Mouse (Mus musculus) hindbrain, embryonic 11.5 days (tissue): Measurements from ENCODE around the gene Gm20479. TPM values are rescaled to one million over a fixed set of nuclear protein-coding genes. Genes with fewer than 3 reads are reported as not detected.

Experiments
- ATAC-seq: fragments of 200-750 bp; cut with Nextera tagmentation; 2 replicates; pipeline ENCODE4 v1.8.0; 2017; ENCODE audit warnings: mild to moderate bottlenecking, moderate TSS enrichment, moderate library complexity; ENCODE audit not compliant: low FRiP score
- DNase-seq: peaks from one replicate; pipeline ENCODE4 v3.0.0-alpha.2; 2015; ENCODE audit warnings: low spot score
- H3K27ac ChIP-seq: fragments of 300-500 bp; sonication (generic); 2 replicates; pipeline ENCODE4 v1.5.1; 2014; ENCODE audit warnings: mild to moderate bottlenecking, low read depth, low read length
- H3K27me3 ChIP-seq: fragments of 300-500 bp; sonication (generic); 2 replicates; pipeline ENCODE4 v1.6.1; 2014; ENCODE audit warnings: mild to moderate bottlenecking, low read length, moderate library complexity, mixed read lengths; ENCODE audit not compliant: control insufficient read depth, insufficient read depth
- H3K36me3 ChIP-seq: fragments of 300-500 bp; sonication (generic); 2 replicates; pipeline ENCODE4 v1.6.1; 2014; ENCODE audit warnings: mild to moderate bottlenecking, low read length, moderate library complexity, mixed read lengths; ENCODE audit not compliant: control insufficient read depth, insufficient read depth
- H3K4me1 ChIP-seq: fragments of 300-500 bp; sonication (generic); replicated peaks from 2 replicates; pipeline ENCODE4 v1.6.1; 2014; ENCODE audit warnings: low read length, mixed read lengths; ENCODE audit not compliant: control insufficient read depth, insufficient read depth
- H3K4me2 ChIP-seq: fragments of 300-500 bp; sonication (generic); replicated peaks from 2 replicates; pipeline ENCODE4 v1.6.1; 2014; ENCODE audit warnings: mild to moderate bottlenecking, low read depth, low read length
- H3K4me3 ChIP-seq: fragments of 300-500 bp; sonication (generic); 2 replicates; pipeline ENCODE4 v1.5.1; 2014; ENCODE audit warnings: low read depth, low read length
- H3K9ac ChIP-seq: fragments of 300-500 bp; sonication (generic); 2 replicates; pipeline ENCODE4 v1.6.1; 2014; ENCODE audit warnings: low read depth, low read length
- H3K9me3 ChIP-seq: fragments of 300-500 bp; sonication (generic); 2 replicates; pipeline ENCODE4 v1.6.1; 2016; ENCODE audit warnings: low read length; ENCODE audit not compliant: control insufficient read depth
- WGBS: fragments of 180-500 bp; shearing (Covaris S2); extraction: QIAGEN DNeasy Blood & Tissue Kit; methylation state at CpG from one replicate; pipeline ENCODE4 v1.1.7; 2014; 5-methylcytosine and 5-hydroxymethylcytosine counted together
- polyA plus RNA-seq: library from polyadenylated mRNA; unstranded; fragments of >200 nt; fragmentation: Nextera tagmentation; extraction: Ambion mirVana; gene quantifications from 2 replicates; pipeline ENCODE4 v1.2.1, GENCODE M21; 2014

Gm20479 gene
- 0.33 and 0.57 TPM in 2 replicates for polyA plus RNA-seq

- Histone ChIP-seq H3K9ac (peak within 1 kb of the TSS; percentile 36), H3K27ac (no peak within 1 kb of the TSS), H3K4me1 (peaks cover 5% of the 10 kb centered on the region; the same call in 1 of the 2 replicates), H3K36me3 (no peaks in the 10 kb centered on the region), H3K4me3 (peak within 1 kb of the TSS; percentile 67), H3K9me3 (no peaks in the 10 kb centered on the region), H3K27me3 (peaks cover 15% of the 10 kb centered on the region), H3K4me2 (peak within 1 kb of the TSS; percentile 68)
- DNase-seq, result no peak
- no peak for ATAC-seq
- WGBS, result 6% methylated on average over 27 of the region's 27 CpGs
Observed at GRCm38 (mm10) chr7:27356861-27357594, at the start of gene Gm20479. Gene Gm20479, minus strand, starts transcription at chr7:27357419.

DNA sequence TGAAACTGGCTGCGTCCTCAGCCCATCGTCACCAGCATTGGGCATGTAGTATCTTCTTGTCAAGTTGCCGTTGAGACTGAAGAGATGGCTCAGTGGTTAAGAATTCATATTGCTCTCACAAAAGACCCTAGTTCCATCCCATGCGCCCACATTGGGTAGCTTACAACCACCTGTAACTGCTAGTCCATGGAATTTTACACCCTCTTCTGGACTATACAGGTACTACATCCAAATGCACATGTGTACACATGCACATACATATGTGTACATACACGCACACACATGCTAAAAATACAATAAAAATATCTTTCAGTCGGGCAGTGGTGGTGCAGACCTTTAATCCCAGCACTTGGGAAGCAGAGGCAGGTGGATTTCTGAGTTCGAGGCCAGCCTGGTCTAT is 49.3 kb upstream of the Gm20479 start:
- no peaks in the 10 kb centered on the region for H3K9me3 ChIP-seq
- no peak overlapping the region for H3K4me3 ChIP-seq
- no peak for ATAC-seq
- no peak overlapping the region for H3K9ac ChIP-seq
- peak; percentile 14 for DNase-seq
- no peak overlapping the region for H3K27ac ChIP-seq
- peaks cover 73% of the 10 kb centered on the region for H3K27me3 ChIP-seq
- H3K36me3 ChIP-seq, result no peaks in the 10 kb centered on the region
- WGBS, result 82% methylated on average over 7 of the region's 7 CpGs
- H3K4me2 ChIP-seq, result no peak overlapping the region
- H3K4me1 ChIP-seq, result peaks cover 3% of the 10 kb centered on the region

DNA sequence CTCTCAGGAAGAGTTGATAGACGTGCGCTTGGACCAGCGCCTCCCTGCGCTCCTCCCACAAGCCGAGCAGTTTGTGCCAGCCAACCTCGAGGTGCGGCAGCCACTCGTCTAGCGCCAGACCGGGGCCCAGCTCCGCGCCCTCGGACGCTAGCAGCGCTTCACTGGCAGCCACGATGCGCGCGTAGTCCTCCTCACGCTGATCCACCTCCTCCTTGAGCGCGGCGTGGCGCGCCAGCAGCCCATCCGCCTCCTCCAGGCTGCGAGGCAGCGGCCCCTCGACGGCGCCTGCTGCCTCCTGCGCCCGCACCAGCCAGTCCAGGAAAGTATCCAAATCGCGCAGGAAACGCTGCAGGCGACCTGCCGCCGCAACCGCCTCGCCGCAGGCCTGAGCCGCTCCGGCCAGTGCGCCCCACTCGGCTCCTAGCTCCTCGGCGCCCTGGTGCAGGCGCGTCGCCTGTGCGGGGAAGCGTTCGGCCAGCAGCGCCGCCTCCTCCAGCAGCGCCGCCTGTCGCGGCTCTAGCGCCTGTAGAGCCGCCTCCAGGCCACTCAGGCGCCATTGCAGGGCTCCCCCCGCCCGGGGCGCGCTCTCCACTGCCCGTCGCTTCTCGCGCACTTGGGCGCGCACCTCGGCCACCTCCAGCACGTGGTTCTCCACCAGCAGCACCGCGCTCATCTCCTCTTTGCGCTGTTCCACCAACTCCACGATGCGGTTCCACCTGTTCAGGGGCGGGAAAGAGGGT is 47.2 kb upstream of the Gm20479 start:
- H3K36me3 ChIP-seq, result no peaks in the 10 kb centered on the region
- H3K4me3 ChIP-seq, result 0 out of 2 replicates have a peak overlapping the region, but pooled peaks have one; percentile 1
- peaks cover 71% of the 10 kb centered on the region for H3K27me3 ChIP-seq
- DNase-seq (peak; percentile 29), ATAC-seq (no peak)
- H3K9me3 ChIP-seq, result no peaks in the 10 kb centered on the region
- H3K9ac ChIP-seq, result no peak overlapping the region
- H3K4me2 ChIP-seq, result peak overlapping the region; percentile 14; the same call in 1 of the 2 replicates
- no peak overlapping the region for H3K27ac ChIP-seq
- whole genome bisulfite sequencing, result 9% methylated on average over 81 of the region's 81 CpGs
- H3K4me1 ChIP-seq, result peaks cover 3% of the 10 kb centered on the region

DNA sequence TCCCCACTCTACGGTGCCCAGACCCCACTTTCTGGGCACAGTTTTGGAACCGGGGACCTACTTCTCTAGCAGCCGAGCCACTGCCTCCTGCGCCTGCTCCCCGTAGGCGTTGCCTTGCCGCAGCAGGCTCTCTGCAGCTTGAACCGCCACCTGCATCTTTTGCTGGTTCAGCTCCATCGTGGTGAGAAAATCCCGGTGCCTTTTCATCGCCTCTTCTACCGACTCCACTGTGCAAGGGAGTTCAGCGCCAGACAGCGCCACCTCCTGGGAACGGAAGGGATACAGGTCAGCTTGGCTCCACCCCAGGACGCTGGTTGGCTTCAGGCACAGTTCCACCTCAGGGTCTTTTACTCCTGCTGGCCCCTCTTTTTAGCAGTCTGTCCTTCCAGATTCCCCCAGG is 45.5 kb upstream of the Gm20479 start:
- no peak overlapping the region for H3K27ac ChIP-seq
- ATAC-seq (no peak), DNase-seq (peak; percentile 76)

GRCm38 (mm10) chr7:27400545-27400944 is 43.3 kb upstream of the Gm20479 start:
- 82% methylated on average over 7 of the region's 7 CpGs for WGBS
- no peaks in the 10 kb centered on the region for H3K9me3 ChIP-seq
- DNase-seq (no peak), ATAC-seq (no peak)
- no peak overlapping the region for H3K9ac ChIP-seq
- H3K27ac ChIP-seq, result no peak overlapping the region
- no peak overlapping the region for H3K4me2 ChIP-seq
- no peaks in the 10 kb centered on the region for H3K36me3 ChIP-seq
- H3K4me1 ChIP-seq, result peaks cover 4% of the 10 kb centered on the region
- H3K27me3 ChIP-seq, result peaks cover 60% of the 10 kb centered on the region
- no peak overlapping the region for H3K4me3 ChIP-seq

More for the DNA sequence above, 45.5 kb upstream of the Gm20479 start:
- H3K9me3 ChIP-seq, result no peaks in the 10 kb centered on the region
- H3K27me3 ChIP-seq, result peaks cover 59% of the 10 kb centered on the region
- H3K36me3 ChIP-seq, result no peaks in the 10 kb centered on the region
- H3K4me3 ChIP-seq, result no peak overlapping the region
- H3K4me1 ChIP-seq, result no peaks in the 10 kb centered on the region; the same call in 1 of the 2 replicates
- WGBS, result 11% methylated on average over 16 of the region's 16 CpGs
- H3K4me2 ChIP-seq, result no peak overlapping the region
- no peak overlapping the region for H3K9ac ChIP-seq

GRCm38 (mm10) chr7:27397048-27397949 is 40.1 kb upstream of the Gm20479 start:
- Histone ChIP-seq H3K4me3 (no peak overlapping the region), H3K4me2 (no peak overlapping the region), H3K36me3 (no peaks in the 10 kb centered on the region), H3K27me3 (peaks cover 52% of the 10 kb centered on the region), H3K9ac (no peak overlapping the region), H3K27ac (no peak overlapping the region), H3K9me3 (no peaks in the 10 kb centered on the region), H3K4me1 (peaks cover 4% of the 10 kb centered on the region; the same call in 1 of the 2 replicates)
- WGBS, result 20% methylated on average over 26 of the region's 26 CpGs
- DNase-seq (peak; percentile 76), ATAC-seq (peak; percentile 42; the same call in 1 of the 2 replicates)

DNA sequence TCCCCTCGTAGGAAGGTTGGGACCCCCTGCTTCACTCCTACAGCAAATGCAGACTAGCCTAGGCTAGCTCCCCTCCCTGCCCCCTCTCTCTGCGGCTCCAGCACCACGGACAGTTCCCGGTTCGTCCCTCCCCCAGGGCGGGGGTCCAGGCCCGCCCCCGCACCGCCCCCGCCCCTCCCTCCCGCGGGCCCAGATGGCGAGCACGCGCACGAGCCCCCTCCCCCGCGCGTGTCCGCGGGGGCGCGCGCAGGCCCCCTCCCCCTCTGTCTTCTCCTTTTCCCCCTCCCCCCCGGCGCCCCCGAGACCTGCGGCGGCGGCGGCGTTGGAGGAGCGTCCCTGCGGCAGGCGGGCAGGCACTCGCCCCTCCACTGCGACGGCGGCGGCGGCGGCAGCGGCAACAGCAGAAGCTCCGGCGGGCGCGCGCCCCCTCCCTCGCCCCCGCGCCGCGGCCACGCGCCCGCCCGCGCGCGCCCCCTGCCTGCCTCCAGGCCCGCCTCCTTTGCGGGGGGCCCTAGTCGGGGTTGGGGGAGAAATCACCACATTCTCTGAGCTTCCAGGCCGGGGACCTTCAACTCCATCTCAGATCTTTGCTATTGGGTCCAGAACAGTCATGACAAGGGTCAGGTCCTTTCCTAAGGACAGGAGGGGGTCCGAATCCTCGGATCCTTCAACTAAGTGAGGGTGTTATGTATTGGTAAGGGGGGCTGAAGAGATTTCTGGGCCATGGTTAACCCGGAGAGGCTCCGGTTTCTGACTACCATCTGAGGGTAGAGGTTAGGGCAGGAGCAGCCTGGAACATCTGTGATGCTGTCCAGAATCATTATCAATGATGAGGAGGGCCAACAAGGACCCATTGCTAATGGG is 39.2 kb upstream of the Gm20479 start:
- Histone ChIP-seq H3K4me1 (peaks cover 4% of the 10 kb centered on the region; the same call in 1 of the 2 replicates), H3K4me3 (peak overlapping the region; percentile 50), H3K36me3 (no peaks in the 10 kb centered on the region), H3K27ac (no peak overlapping the region), H3K9ac (no peak overlapping the region), H3K4me2 (peak overlapping the region; percentile 80), H3K9me3 (no peaks in the 10 kb centered on the region), H3K27me3 (peaks cover 56% of the 10 kb centered on the region)
- WGBS, result 3% methylated on average over 42 of the region's 68 CpGs
- DNase-seq, result peak; percentile 62
- peak; percentile 63 for ATAC-seq
